Mouse (Mus musculus): ENCODE measurements around the gene Tmem259.

Tmem259 gene

GRCm38 (mm10) chr10:79987771-79988505 is 3.8 kb upstream of the Tmem259 start:
- DNase-seq (ENCODE audit: low read depth, low spot score) = no peak

GRCm38 (mm10) chr10:79986963-79987362 is 2.8 kb upstream of the Tmem259 start:
- peak; percentile 77 for DNase-seq (ENCODE audit: low read depth, low spot score)

- DNase-seq (ENCODE audit: low read depth, low spot score) = no peak
These were observed 2.2 kb upstream of the Tmem259 start for GRCm38 (mm10) chr10:79986232-79986878.

GRCm38 (mm10) chr10:79985334-79986231 is 1.5 kb upstream of the Tmem259 start:
- DNase-seq (ENCODE audit: low read depth, low spot score) = peak; percentile 65

- DNase-seq (ENCODE audit: low read depth, low spot score) = peak; percentile 99
These were observed 741 bp upstream of the Tmem259 start for GRCm38 (mm10) chr10:79984871-79985270.

GRCm38 (mm10) chr10:79983670-79984069 is 460 bp downstream of the Tmem259 start:
- DNase-seq (ENCODE audit: low read depth, low spot score) = peak; percentile 71

DNA sequence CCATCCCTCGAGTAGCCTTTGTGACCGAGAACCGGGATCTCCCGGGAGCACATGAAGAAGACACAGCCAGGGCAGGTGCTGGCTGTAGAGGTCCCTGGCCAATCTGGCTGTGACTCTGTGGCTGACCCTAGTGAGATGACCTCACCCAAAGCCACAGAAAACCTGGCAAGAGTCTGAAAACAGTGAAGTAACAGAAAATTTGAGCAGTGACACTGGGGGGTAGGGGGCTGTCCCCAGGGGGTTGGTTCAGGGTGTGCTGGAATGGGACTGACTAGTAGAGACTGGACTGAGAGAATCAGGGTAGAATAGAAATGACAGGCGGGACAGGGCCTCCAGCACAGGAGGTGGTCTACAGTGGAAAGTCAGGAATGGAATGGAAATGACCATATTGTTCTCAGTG is 925 bp downstream of the Tmem259 start:
- no peak for DNase-seq (ENCODE audit: low read depth, low spot score)

DNA sequence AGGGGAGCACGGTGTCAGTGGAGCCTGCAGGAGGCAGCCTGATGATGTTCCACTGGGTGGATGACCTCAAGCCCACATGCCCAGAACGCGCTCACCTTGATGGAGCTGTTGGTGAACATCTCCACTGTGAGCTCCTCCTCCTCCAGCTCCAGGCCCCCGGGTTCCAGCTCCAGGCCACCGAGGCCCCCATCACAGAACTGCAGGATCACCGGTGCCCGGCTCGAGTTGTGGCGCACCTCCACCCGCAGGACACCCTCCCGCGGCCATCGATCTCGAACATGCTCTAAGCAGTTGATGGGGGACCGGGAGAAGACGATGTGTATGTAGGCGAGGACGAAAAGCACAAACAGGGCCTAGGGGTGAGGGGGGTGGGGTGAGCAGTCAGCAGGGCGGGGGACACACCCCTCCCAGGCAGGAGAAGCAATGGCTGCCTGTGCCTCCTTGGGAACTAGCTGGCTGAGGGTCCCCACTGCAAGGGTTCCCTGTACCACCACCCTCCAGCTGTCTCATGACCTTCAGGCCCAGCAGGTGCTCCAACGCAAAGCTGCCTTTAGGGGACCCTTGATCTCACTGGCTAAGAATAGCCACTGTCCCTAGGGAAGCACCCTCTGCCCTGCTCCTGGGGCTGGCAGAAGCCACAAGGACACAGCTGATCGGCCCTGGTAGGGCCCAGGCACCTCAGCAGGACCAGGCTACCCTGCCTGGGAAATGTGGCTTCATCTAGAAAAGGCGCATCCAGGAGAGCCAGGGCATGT is 4.6 kb downstream of the Tmem259 start:
- DNase-seq (ENCODE audit: low read depth, low spot score) = peak; percentile 83

- no peak for DNase-seq (ENCODE audit: low read depth, low spot score)
These were observed 6.1 kb downstream of the Tmem259 start for GRCm38 (mm10) chr10:79978061-79978460.

- DNase-seq (ENCODE audit: low read depth, low spot score) = no peak
These were observed 6.8 kb downstream of the Tmem259 start for GRCm38 (mm10) chr10:79977324-79977723.

DNA sequence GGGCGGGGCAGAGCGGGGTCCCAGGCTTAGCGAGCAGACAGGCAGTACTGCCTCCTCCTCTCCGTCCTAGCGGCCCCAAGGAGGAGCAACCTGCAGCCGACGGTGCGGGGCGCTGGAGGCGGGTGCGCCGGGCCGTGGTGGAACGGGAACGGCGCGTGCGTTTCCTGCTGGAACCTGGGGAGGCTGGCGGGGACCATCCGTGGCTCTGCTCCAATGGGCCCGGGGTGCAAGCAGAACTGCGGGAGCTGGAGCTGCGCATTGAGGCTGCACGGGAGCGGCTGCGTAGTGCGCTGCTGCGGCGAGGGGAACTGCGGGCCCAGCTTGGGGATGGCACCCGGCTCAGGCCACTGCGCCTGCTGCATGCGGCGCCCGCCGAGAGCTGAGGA is 7.4 kb downstream of the Tmem259 start:
- no peak for DNase-seq (ENCODE audit: low read depth, low spot score)

DNA sequence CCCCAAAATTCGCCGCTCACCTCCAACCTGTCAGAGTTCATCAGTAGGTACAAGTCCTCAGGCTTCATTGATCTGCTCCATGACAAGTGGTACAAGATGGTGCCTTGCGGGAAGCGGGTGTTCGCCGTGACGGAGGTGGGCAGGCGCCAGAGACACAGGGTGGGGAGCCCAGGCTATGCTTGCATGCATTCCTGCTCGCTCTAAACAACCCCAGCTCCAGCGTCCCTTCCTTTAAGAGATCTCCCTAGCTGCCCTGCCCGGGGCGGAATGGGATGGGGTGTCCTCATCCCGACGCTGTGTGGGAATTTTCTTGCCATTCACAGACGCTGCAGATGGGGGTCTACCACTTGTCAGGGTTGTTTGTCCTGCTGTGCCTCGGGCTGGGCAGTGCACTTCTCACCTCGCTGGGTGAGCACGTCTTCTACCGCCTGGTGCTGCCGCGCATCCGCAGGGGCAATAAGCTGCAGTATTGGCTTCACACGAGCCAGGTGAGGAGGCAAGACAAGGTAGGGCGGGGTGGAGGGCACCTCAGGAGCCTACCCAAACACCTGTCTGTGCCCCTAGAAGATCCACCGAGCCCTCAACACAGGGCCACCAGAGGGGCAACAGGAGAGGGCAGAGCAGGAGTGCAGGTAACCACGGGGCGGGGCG is 7.9 kb downstream of the Tmem259 start:
- DNase-seq (ENCODE audit: low read depth, low spot score) = no peak

- DNase-seq (ENCODE audit: low read depth, low spot score) = no peak
These were observed 9.5 kb downstream of the Tmem259 start for GRCm38 (mm10) chr10:79974668-79975067.

- DNase-seq (ENCODE audit: low read depth, low spot score) = no peak
These were observed 10.0 kb downstream of the Tmem259 start for GRCm38 (mm10) chr10:79974087-79974486.

GRCm38 (mm10) chr10:79972831-79973230 is 11.3 kb downstream of the Tmem259 start:
- DNase-seq (ENCODE audit: low read depth, low spot score) = no peak

DNA sequence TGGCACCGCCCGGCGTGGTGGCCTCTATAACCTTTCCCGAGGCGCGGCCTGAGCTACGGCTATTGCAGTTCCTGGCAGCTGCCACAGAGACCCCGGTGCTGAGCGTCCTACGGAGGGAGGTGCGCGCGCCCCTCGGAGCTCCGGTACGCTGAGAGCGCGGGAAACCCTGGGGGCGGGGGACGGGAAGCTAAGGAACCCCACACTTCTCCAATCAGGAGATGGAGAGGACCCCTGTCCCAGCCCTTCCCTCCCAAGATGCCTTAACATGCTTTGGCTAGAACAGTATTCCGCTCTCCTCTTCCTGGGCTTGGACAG is 13.0 kb downstream of the Tmem259 start:
- DNase-seq (ENCODE audit: low read depth, low spot score) = no peak

DNA sequence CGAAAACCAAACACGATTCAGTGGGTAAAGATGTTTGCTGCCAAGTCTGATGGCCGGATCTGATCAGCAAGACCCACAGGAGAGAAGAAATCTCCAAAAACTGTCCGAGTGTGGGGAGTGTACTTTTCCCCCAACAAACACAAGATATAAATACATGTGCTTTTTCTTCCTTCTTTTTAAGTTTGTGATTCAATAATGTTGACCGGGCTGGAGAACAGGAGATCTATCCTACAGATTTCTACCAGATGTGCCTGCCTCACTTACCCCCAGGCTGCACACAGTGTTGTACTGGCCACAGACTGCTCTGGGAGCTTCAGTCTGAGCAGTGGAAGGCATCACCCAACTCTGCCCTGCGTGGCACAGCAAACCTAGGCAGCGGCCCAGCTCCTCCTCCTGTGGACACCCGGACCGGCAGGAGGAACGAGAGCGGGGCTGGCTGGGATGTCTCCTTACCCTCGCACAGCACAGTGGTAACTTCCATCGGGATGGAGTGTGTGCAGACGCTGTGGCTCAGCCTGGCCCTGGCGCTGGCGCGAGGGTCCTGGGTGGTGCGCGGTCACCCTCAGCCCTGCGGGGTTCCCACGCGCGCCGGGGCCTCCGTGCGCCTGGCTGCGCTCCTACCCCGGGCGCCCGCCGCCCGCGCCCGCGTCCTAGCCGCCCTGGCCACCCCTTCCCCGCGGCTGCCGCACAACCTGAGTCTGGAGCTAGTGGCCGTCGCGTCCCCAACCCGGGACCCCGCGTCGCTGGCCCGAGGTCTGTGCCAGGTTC is 13.5 kb downstream of the Tmem259 start, which contains the start of gene Grin3b:
Gene Grin3b, plus strand, starts transcription at position 301 of the 768 bp plus-strand sequence.
- no peak for DNase-seq (ENCODE audit: low read depth, low spot score)

GRCm38 (mm10) chr10:79969124-79969568 is 15.0 kb downstream of the Tmem259 start:
- no peak for DNase-seq (ENCODE audit: low read depth, low spot score)

GRCm38 (mm10) chr10:79968181-79968580 is 15.9 kb downstream of the Tmem259 start:
- no peak for DNase-seq (ENCODE audit: low read depth, low spot score)

- DNase-seq (ENCODE audit: low read depth, low spot score) = peak; percentile 55
These were observed 17.2 kb downstream of the Tmem259 start for GRCm38 (mm10) chr10:79966886-79967400.
